Mouse (Mus musculus) right cerebral cortex, postnatal 10 days (tissue): ENCODE measurements around the gene Ifnz.
"Not testable (repeated sequence)": the region's sequence is repeated elsewhere in the genome, so short reads cannot be mapped to it uniquely, and the experiment has no call there.

Source experiments
- DNase-seq, 2 experiments: peaks; one replicate each; pipeline ENCODE4 v3.0.0; 2021; ENCODE audit warnings: low spot score in 2 of 2

Gene Ifnz

GRCm38 (mm10) chr4:88781831-88782230 is at the start of gene Ifnz:
Gene Ifnz (plus strand): TSS chr4:88782131.
- not testable (repeated sequence) for DNase-seq

GRCm38 (mm10) chr4:88738480-88738879 is 43.5 kb upstream of the Ifnz start:
- DNase-seq, result peak in 1 of 2 experiments; percentile 37

- no peak for DNase-seq
Observed at GRCm38 (mm10) chr4:88739036-88739435, 42.9 kb upstream of the Ifnz start.

- DNase-seq, result no peak
Observed at GRCm38 (mm10) chr4:88741426-88741825, 40.5 kb upstream of the Ifnz start.

- DNase-seq, result no peak
Observed at GRCm38 (mm10) chr4:88742771-88743371, 39.1 kb upstream of the Ifnz start.

- DNase-seq, result no peak
Observed at GRCm38 (mm10) chr4:88744207-88744606, 37.7 kb upstream of the Ifnz start.

- DNase-seq, result no peak
Observed at GRCm38 (mm10) chr4:88749926-88750325, 32.0 kb upstream of the Ifnz start.

- peak; percentile 76 to 86 for DNase-seq
Observed at GRCm38 (mm10) chr4:88754818-88755340, 27.1 kb upstream of the Ifnz start, which contains the start of gene Gm13271. Gene Gm13271 (plus strand): TSS chr4:88754868.

- DNase-seq, result peak in 1 of 2 experiments; percentile 28
Observed at GRCm38 (mm10) chr4:88756581-88757513, 25.1 kb upstream of the Ifnz start.

GRCm38 (mm10) chr4:88757628-88758031 is 24.3 kb upstream of the Ifnz start:
- DNase-seq, result peak; percentile 90 to 93

- not testable (repeated sequence) for DNase-seq
Observed at GRCm38 (mm10) chr4:88758751-88759150, 23.2 kb upstream of the Ifnz start.

- peak; percentile 40 to 59 for DNase-seq
Observed at GRCm38 (mm10) chr4:88759610-88760268, 22.2 kb upstream of the Ifnz start, which contains the start of gene Gm13283. Gene Gm13283 (plus strand): TSS chr4:88760119.

- DNase-seq, result peak; percentile 68 to 69
Observed at GRCm38 (mm10) chr4:88760431-88760830, 21.5 kb upstream of the Ifnz start.

- DNase-seq, result peak; percentile 81 to 87
Observed at GRCm38 (mm10) chr4:88761776-88762175, 20.2 kb upstream of the Ifnz start.

- peak; percentile 22 to 46 for DNase-seq
Observed at GRCm38 (mm10) chr4:88762341-88762740, 19.6 kb upstream of the Ifnz start.

- peak; percentile 41 to 43 for DNase-seq
Observed at GRCm38 (mm10) chr4:88763384-88764018, 18.4 kb upstream of the Ifnz start.

GRCm38 (mm10) chr4:88773534-88773933 is 8.4 kb upstream of the Ifnz start, which contains the start of gene Gm13290:
Gene Gm13290 (plus strand): TSS chr4:88773834.
- not testable (repeated sequence) for DNase-seq

GRCm38 (mm10) chr4:88776622-88777021 is 5.3 kb upstream of the Ifnz start, which contains the start of gene Gm13289:
Gene Gm13289 (plus strand): TSS chr4:88776922.
- not testable (repeated sequence) for DNase-seq

- DNase-seq, result not testable (repeated sequence)
Observed at GRCm38 (mm10) chr4:88779550-88779949, 2.4 kb upstream of the Ifnz start, which contains the start of gene Gm13272. Gene Gm13272 (plus strand): TSS chr4:88779850.

GRCm38 (mm10) chr4:88780320-88780719 is 1.6 kb upstream of the Ifnz start:
- DNase-seq, result peak in 1 of 2 experiments; percentile 29

GRCm38 (mm10) chr4:88782335-88782734 is 404 bp downstream of the Ifnz start:
- DNase-seq, result not testable (repeated sequence)
